15 mouse cellular contexts compared by ENCODE assay signal in the genomic region with DNA sequence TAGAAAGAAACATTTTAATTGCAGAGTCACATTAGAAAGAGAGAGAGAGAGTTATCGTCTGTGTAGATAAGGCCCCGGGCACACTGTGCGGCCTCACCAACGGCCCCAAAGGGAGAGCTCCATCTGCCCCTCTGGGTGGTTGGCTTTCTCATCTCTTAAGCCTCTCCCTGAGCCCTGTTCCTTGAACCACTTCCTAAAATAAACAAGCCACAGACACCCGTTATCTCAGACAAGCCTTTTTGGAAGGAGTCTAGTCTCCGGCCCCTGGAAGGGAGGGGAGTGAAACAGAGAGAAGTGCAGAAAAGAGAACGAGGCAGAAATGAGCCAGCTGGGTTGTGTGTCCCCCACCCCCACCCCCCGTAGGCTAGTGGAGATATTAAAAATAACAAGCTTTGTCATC.
A peak's percentile ranks its signal among the peaks of the same experiment; 100 is the strongest.
DNase-seq lines count a peak whose midpoint lies in the region; ATAC-seq and TF ChIP-seq lines count a peak whose summit lies in the region.
"Had no signal": no experiment of that assay in that cellular context is flagged by ENCODE, and none has a peak within 500 bp of the region (broad histone marks: within the 10 kb centered on the region; RNA-seq: fewer than 3 reads in every experiment).

No protein-coding gene starts in this region.

- no peak for DNase-seq in intestine, embryonic 14.5 days (ENCODE audit: low spot score)
- peak; percentile 68 for DNase-seq in heart, postnatal 0 days (ENCODE audit: low spot score)
- DNase-seq in lung, postnatal 0 days (ENCODE audit: low spot score) = peak; percentile 90
- DNase-seq in layer of hippocampus, adult 8-10 months (ENCODE audit: low spot score in 2 of 2) = no peak
- no peak for DNase-seq in left cerebral cortex, adult 8-10 months (ENCODE audit: low spot score in 2 of 2)
- DNase-seq in limb, embryonic 10.5 days (ENCODE audit: low spot score) = no peak
- DNase-seq: cerebellum, adult 18-20 months; gastrocnemius, postnatal 25 days; kidney, postnatal 14 days; midbrain, embryonic 14.5 days; retina, postnatal 1 day had no signal

- WGBS in intestine, embryonic 14.5 days = 43% methylated on average over 8 of the region's 8 CpGs
- 49% methylated on average over 8 of the region's 8 CpGs for WGBS in intestine, postnatal 0 days
- 2% methylated on average over 8 of the region's 8 CpGs for WGBS in heart, postnatal 0 days
- WGBS in lung, postnatal 0 days = 39% methylated on average over 8 of the region's 8 CpGs
- WGBS in limb, embryonic 10.5 days = 79% methylated on average over 8 of the region's 8 CpGs

- H3K36me3 ChIP-seq in intestine, embryonic 14.5 days (ENCODE audit: control insufficient read depth, insufficient read depth, low read length) = no peaks in the 10 kb centered on the region
- no peaks in the 10 kb centered on the region for H3K36me3 ChIP-seq in intestine, postnatal 0 days (ENCODE audit: control insufficient read depth, insufficient read depth)
- no peaks in the 10 kb centered on the region for H3K36me3 ChIP-seq in heart, postnatal 0 days (replicated peaks; ENCODE audit: control insufficient read depth, insufficient read depth, low read length)
- H3K36me3 ChIP-seq in lung, postnatal 0 days (ENCODE audit: insufficient read depth, low read length) = no peaks in the 10 kb centered on the region
- no peaks in the 10 kb centered on the region for H3K36me3 ChIP-seq in limb, embryonic 10.5 days
- H3K36me3 ChIP-seq: G1E had no signal

- no peak overlapping the region for H3K4me2 ChIP-seq in intestine, embryonic 14.5 days (ENCODE audit: low read length)
- H3K4me2 ChIP-seq in intestine, postnatal 0 days (replicated peaks; ENCODE audit: low read depth) = no peak overlapping the region
- H3K4me2 ChIP-seq in heart, postnatal 0 days (ENCODE audit: low read depth, low read length) = no peak overlapping the region
- H3K4me2 ChIP-seq in lung, postnatal 0 days (replicated peaks; ENCODE audit: low read depth, low read length) = no peak overlapping the region

- H3K9ac ChIP-seq in intestine, embryonic 14.5 days (ENCODE audit: low read length) = no peak overlapping the region
- H3K9ac ChIP-seq in intestine, postnatal 0 days (ENCODE audit: low read depth, low read length) = no peak overlapping the region
- H3K9ac ChIP-seq in heart, postnatal 0 days (replicated peaks; ENCODE audit: low read depth, low read length) = 0 out of 2 replicates have a peak overlapping the region, but pooled peaks have one; percentile 10
- H3K9ac ChIP-seq in lung, postnatal 0 days (replicated peaks; ENCODE audit: low read depth) = no peak overlapping the region

- H3K27ac ChIP-seq in intestine, embryonic 14.5 days (ENCODE audit: low read depth) = peak overlapping the region; percentile 20; the same call in 1 of the 2 replicates
- H3K27ac ChIP-seq in intestine, postnatal 0 days (ENCODE audit: low read depth, low read length) = no peak overlapping the region
- H3K27ac ChIP-seq in heart, postnatal 0 days (ENCODE audit: low read depth) = peak overlapping the region; percentile 73
- peak overlapping the region; percentile 62 for H3K27ac ChIP-seq in lung, postnatal 0 days (ENCODE audit: low read length)
- H3K27ac ChIP-seq in limb, embryonic 10.5 days = no peak overlapping the region

- peaks cover 8% of the 10 kb centered on the region; the same call in 1 of the 2 replicates for H3K4me1 ChIP-seq in intestine, embryonic 14.5 days (replicated peaks; ENCODE audit: control insufficient read depth, insufficient read depth, low read length)
- no peaks in the 10 kb centered on the region for H3K4me1 ChIP-seq in intestine, postnatal 0 days (replicated peaks; ENCODE audit: control insufficient read depth, insufficient read depth, low read length)
- H3K4me1 ChIP-seq in heart, postnatal 0 days (ENCODE audit: control insufficient read depth, insufficient read depth) = peaks cover 14% of the 10 kb centered on the region
- H3K4me1 ChIP-seq in lung, postnatal 0 days (ENCODE audit: insufficient read depth, low read depth, low read length) = no peaks in the 10 kb centered on the region
- H3K4me1 ChIP-seq in limb, embryonic 10.5 days = peaks cover 11% of the 10 kb centered on the region; the same call in 1 of the 2 replicates

- TF ChIP-seq EP300 in heart, postnatal 0 days (IDR thresholded peaks at IDR 0.05; ENCODE audit: low read depth) = no peak
- no peak for TF ChIP-seq EP300 in lung, postnatal 0 days (IDR thresholded peaks at IDR 0.05)

- TF ChIP-seq CTCF in intestine, postnatal 0 days (IDR thresholded peaks at IDR 0.05; ENCODE audit: low read depth) = no peak
- TF ChIP-seq CTCF in heart, postnatal 0 days (IDR thresholded peaks at IDR 0.05; ENCODE audit: low read depth) = no peak
- no peak for TF ChIP-seq CTCF in lung, postnatal 0 days (IDR thresholded peaks at IDR 0.05)

- no peak for ATAC-seq in intestine, embryonic 14.5 days (replicated peaks; ENCODE audit: low FRiP score, low TSS enrichment, low read depth)
- ATAC-seq in intestine, postnatal 0 days = no peak
- ATAC-seq in common myeloid progenitor, adult 5-6 weeks (replicated peaks; ENCODE audit: low read depth, poor library complexity, severe bottlenecking) = peak; percentile 82
- ATAC-seq in heart, postnatal 0 days (ENCODE audit: insufficient read depth, low read depth) = peak; percentile 81
- peak; percentile 91 for ATAC-seq in lung, postnatal 0 days
- ATAC-seq: inflammation-experienced regulatory T-cells, adult 6 months had no signal

- no peaks in the 10 kb centered on the region; the same call in 1 of the 2 replicates for H3K9me3 ChIP-seq in intestine, embryonic 14.5 days (ENCODE audit: control insufficient read depth, low read length)
- no peaks in the 10 kb centered on the region for H3K9me3 ChIP-seq in intestine, postnatal 0 days (ENCODE audit: control insufficient read depth)
- H3K9me3 ChIP-seq in heart, postnatal 0 days (replicated peaks; ENCODE audit: control insufficient read depth, low read length) = no peaks in the 10 kb centered on the region
- H3K9me3 ChIP-seq in lung, postnatal 0 days (ENCODE audit: low read length) = no peaks in the 10 kb centered on the region
- no peaks in the 10 kb centered on the region; the same call in 1 of the 2 replicates for H3K9me3 ChIP-seq in limb, embryonic 10.5 days (replicated peaks)
- H3K9me3 ChIP-seq: G1E had no signal

- no peak overlapping the region for H3K4me3 ChIP-seq in intestine, embryonic 14.5 days (ENCODE audit: low read depth, low read length)
- H3K4me3 ChIP-seq in intestine, postnatal 0 days (ENCODE audit: low read depth, low read length) = no peak overlapping the region
- no peak overlapping the region for H3K4me3 ChIP-seq in heart, postnatal 0 days (ENCODE audit: low read depth, low read length)
- no peak overlapping the region for H3K4me3 ChIP-seq in lung, postnatal 0 days (ENCODE audit: low read depth, low read length)
- no peak overlapping the region for H3K4me3 ChIP-seq in limb, embryonic 10.5 days

- no peaks in the 10 kb centered on the region for H3K27me3 ChIP-seq in intestine, embryonic 14.5 days (replicated peaks; ENCODE audit: control insufficient read depth, insufficient read depth, low read length)
- no peaks in the 10 kb centered on the region for H3K27me3 ChIP-seq in intestine, postnatal 0 days (replicated peaks; ENCODE audit: control insufficient read depth, insufficient read depth, low read length)
- no peaks in the 10 kb centered on the region for H3K27me3 ChIP-seq in heart, postnatal 0 days (ENCODE audit: control insufficient read depth, insufficient read depth, low read length)
- H3K27me3 ChIP-seq in lung, postnatal 0 days (replicated peaks; ENCODE audit: insufficient read depth, low read length) = no peaks in the 10 kb centered on the region
- no peaks in the 10 kb centered on the region for H3K27me3 ChIP-seq in limb, embryonic 10.5 days (ENCODE audit: low read depth, poor library complexity, severe bottlenecking)

Comparison
In these comparisons a context has a peak if more than half of its experiments do, and no peak if none do; other contexts are left out.
1. H3K27ac ChIP-seq: peak in intestine, embryonic 14.5 days (single experiment), heart, postnatal 0 days (single experiment) and lung, postnatal 0 days (single experiment); none in intestine, postnatal 0 days (single experiment) and limb, embryonic 10.5 days (single experiment).
2. ATAC-seq: peak in common myeloid progenitor, adult 5-6 weeks (single experiment), heart, postnatal 0 days (single experiment) and lung, postnatal 0 days (single experiment); none in intestine, embryonic 14.5 days (single experiment) and intestine, postnatal 0 days (single experiment).
3. DNase-seq: peak in heart, postnatal 0 days (single experiment) and lung, postnatal 0 days (single experiment); none in intestine, embryonic 14.5 days (single experiment), layer of hippocampus, adult 8-10 months (0 of 2), left cerebral cortex, adult 8-10 months (0 of 2) and limb, embryonic 10.5 days (single experiment).